Mouse (Mus musculus) urinary bladder, postnatal 10 days (tissue): Measurements from ENCODE around the gene Prkcg.

ENCODE experiments used
- DNase-seq: peaks from one replicate; pipeline ENCODE4 v3.0.0; 2022; ENCODE audit warnings: low spot score

Gene Prkcg

GRCm38 (mm10) chr7:3317704-3318103 lies 28.7 kb downstream of the Prkcg start:
- no peak for DNase-seq

- DNase-seq, result no peak
These were observed 31.9 kb downstream of the Prkcg start for GRCm38 (mm10) chr7:3320856-3321255.

- no peak for DNase-seq
These were observed 34.8 kb downstream of the Prkcg start for GRCm38 (mm10) chr7:3323826-3324225.

- DNase-seq, result no peak
These were observed 39.0 kb downstream of the Prkcg start for GRCm38 (mm10) chr7:3327961-3328360.

- DNase-seq, result no peak
These were observed 41.0 kb downstream of the Prkcg start for GRCm38 (mm10) chr7:3329776-3330546.

GRCm38 (mm10) chr7:3331171-3331570 lies 42.2 kb downstream of the Prkcg start:
- DNase-seq, result no peak

- no peak for DNase-seq
These were observed 42.7 kb downstream of the Prkcg start for GRCm38 (mm10) chr7:3331581-3332223.

- DNase-seq, result no peak
These were observed 43.2 kb downstream of the Prkcg start for GRCm38 (mm10) chr7:3332224-3332615.

GRCm38 (mm10) chr7:3332619-3333521 lies 43.9 kb downstream of the Prkcg start, which contains the start of gene Cacng7:
Cacng7 (plus strand) TSS chr7:3332955.
- DNase-seq, result no peak

GRCm38 (mm10) chr7:3333542-3333941 lies 44.6 kb downstream of the Prkcg start:
- DNase-seq, result no peak

GRCm38 (mm10) chr7:3336412-3336811 lies 47.4 kb downstream of the Prkcg start:
- no peak for DNase-seq

- DNase-seq, result no peak
These were observed 49.4 kb downstream of the Prkcg start for GRCm38 (mm10) chr7:3338286-3338935.

- no peak for DNase-seq
These were observed 50.0 kb downstream of the Prkcg start for GRCm38 (mm10) chr7:3339010-3339409.

- DNase-seq, result no peak
These were observed 54.9 kb downstream of the Prkcg start for GRCm38 (mm10) chr7:3343861-3344260.

- no peak for DNase-seq
These were observed 56.3 kb downstream of the Prkcg start for GRCm38 (mm10) chr7:3345301-3345700.

- no peak for DNase-seq
These were observed 58.6 kb downstream of the Prkcg start for GRCm38 (mm10) chr7:3347366-3348287.

GRCm38 (mm10) chr7:3348326-3348725 lies 59.3 kb downstream of the Prkcg start:
- DNase-seq, result no peak

- DNase-seq, result no peak
These were observed 60.8 kb downstream of the Prkcg start for GRCm38 (mm10) chr7:3349775-3350174.

- no peak for DNase-seq
These were observed 62.6 kb downstream of the Prkcg start for GRCm38 (mm10) chr7:3351536-3351935.

GRCm38 (mm10) chr7:3354850-3355249 lies 65.9 kb downstream of the Prkcg start:
- DNase-seq, result no peak

GRCm38 (mm10) chr7:3360678-3361077 lies 71.7 kb downstream of the Prkcg start:
- no peak for DNase-seq
